Mouse (Mus musculus) midbrain, embryonic 10.5 days (tissue): ENCODE data around the gene Fasn. TPM values are rescaled to one million over a fixed set of nuclear protein-coding genes. Genes with fewer than 3 reads are reported as not detected.
"Not testable (repeated sequence)": the region's sequence is repeated elsewhere in the genome, so short reads cannot be mapped to it uniquely, and the experiment has no call there.

Experiments
- DNase-seq: peaks from one replicate; pipeline ENCODE4 v3.0.0-alpha.2; 2017; ENCODE audit warnings: low spot score
- H3K27ac ChIP-seq: fragments of 300-500 bp; sonication (generic); replicated peaks from 2 replicates; pipeline ENCODE4 v1.5.1; 2016; ENCODE audit warnings: mild to moderate bottlenecking
- H3K27me3 ChIP-seq: fragments of 300-500 bp; sonication (generic); 2 replicates; pipeline ENCODE4 v1.6.1; 2016; ENCODE audit warnings: low read depth, mild to moderate bottlenecking; ENCODE audit not compliant: poor library complexity, severe bottlenecking
- H3K36me3 ChIP-seq: fragments of 300-500 bp; sonication (generic); 2 replicates; pipeline ENCODE4 v1.6.1; 2016; ENCODE audit warnings: mild to moderate bottlenecking, moderate library complexity
- H3K4me1 ChIP-seq: fragments of 300-500 bp; sonication (generic); 2 replicates; pipeline ENCODE4 v1.6.1; 2016
- H3K4me3 ChIP-seq: fragments of 300-500 bp; sonication (generic); 2 replicates; pipeline ENCODE4 v1.5.1; 2016; ENCODE audit warnings: mild to moderate bottlenecking, moderate library complexity
- H3K9me3 ChIP-seq: fragments of 300-500 bp; sonication (generic); replicated peaks from 2 replicates; pipeline ENCODE4 v1.6.1; 2016; ENCODE audit warnings: mild to moderate bottlenecking
- WGBS: fragments of 180-500 bp; shearing (Covaris S2); methylation state at CpG from one replicate; pipeline ENCODE4 v1.1.7; 2016; 5-methylcytosine and 5-hydroxymethylcytosine counted together
- polyA plus RNA-seq: library from polyadenylated mRNA; unstranded; fragments of >200 nt; fragmentation: Nextera tagmentation; extraction: Ambion mirVana; gene quantifications from 2 replicates; pipeline ENCODE4 v1.2.1, GENCODE M21; 2016

Fasn gene
- polyA plus RNA-seq, 1 experiment from 2014 or later, result 118 TPM

DNA sequence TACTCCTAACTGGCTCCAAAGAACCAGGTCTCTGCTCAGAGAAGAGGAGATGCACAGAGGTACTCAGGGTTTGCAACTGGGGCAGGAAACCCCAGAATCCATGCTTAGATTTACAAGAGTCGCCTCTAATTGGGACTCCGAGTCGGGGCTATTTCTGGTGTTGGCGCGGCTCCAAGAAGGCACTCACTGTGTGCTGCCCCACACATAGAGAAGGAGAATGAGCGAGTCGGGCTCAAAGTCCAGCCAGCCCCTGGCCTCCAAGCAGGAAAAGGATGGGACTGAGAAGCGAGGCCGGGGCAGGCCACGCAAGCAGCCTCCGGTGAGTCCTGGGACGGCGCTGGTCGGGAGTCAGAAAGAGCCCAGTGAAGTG, 61.7 kb downstream of the Fasn start, which contains the start of gene Hmga1b:
TSS of gene Hmga1b (plus strand) at position 123 of the 370 bp plus-strand sequence.
- peaks cover 18% of the 10 kb centered on the region for H3K27me3 ChIP-seq
- H3K27ac ChIP-seq, result 0 out of 2 replicates have a peak within 1 kb of the TSS, but pooled peaks have one; percentile 2
- DNase-seq, H3K36me3 ChIP-seq, H3K4me1 ChIP-seq: not testable (repeated sequence)
- H3K9me3 ChIP-seq, result peaks cover 23% of the 10 kb centered on the region
- 0 out of 2 replicates have a peak within 1 kb of the TSS, but pooled peaks have one; percentile 20 for H3K4me3 ChIP-seq
- WGBS, result 19% methylated on average over 14 of the region's 14 CpGs

DNA sequence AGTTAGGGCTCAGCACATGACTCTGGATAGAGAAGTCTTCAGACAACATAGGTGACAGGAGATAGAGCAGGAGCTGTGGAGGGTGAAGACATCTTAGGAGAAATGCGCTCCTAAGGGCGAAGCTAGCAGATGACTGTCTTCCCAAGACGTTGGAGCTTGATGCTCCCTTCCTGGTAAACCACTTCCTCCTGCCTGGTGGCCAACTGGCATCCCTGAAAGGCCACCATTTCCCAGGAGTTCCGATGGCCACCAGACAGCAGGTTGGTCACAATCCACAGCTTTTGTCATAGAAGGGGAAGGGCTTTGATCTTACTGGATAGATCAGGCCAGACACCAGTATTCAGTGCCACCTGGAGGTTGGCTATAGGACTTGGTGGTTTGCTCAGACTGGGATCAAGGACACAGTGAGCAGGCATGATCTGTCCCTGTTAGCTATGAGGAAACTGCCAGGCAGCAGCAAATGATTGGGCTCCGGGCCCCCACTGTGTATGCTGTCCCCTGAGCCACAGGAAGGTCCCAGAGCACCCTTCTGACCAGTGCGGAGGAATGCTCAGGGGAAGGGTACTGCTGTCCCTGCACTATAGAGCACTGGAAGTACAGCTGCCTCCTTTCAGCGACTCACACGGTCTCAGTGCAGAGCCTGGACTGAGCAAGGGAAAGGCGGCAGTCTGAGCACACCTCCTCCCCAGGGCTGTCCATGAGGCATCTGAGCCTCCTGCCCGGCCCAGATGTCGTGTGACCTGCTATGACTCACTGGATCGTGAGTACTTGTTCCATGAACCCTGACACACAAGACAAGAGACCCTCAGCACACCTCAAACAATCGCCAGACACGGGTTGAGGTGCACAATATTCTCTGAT, 62.3 kb downstream of the Fasn start:
- H3K27ac ChIP-seq, result no peak overlapping the region
- peaks cover 28% of the 10 kb centered on the region for H3K9me3 ChIP-seq
- H3K4me3 ChIP-seq, result no peak overlapping the region
- WGBS, result 76% methylated on average over 14 of the region's 14 CpGs
- H3K36me3 ChIP-seq, result no peaks in the 10 kb centered on the region
- peaks cover 18% of the 10 kb centered on the region for H3K27me3 ChIP-seq
- 0 out of 2 replicates have a peak, but pooled peaks cover 6% of the 10 kb centered on the region for H3K4me1 ChIP-seq
- DNase-seq, result no peak

DNA sequence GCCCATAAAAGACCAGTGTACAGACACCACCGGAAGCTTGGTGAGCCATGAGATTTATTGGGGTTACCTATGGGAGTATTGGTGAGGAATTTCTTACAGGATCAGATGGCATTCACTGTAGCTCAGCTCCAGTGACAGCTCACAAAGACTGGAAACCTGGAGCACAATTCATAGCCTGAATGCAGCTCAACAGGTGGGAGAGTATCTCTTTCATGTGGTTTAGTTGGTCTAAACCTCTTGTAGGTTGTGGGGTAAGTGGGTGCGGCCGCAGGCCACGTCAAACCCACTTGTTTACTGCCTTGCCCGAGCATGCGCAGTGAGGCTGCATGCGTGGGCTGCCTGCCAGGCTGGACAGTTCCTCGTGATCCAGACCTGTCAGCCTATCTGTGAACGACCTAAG, 64.1 kb downstream of the Fasn start:
- Histone ChIP-seq H3K27ac (no peak overlapping the region), H3K36me3 (no peaks in the 10 kb centered on the region), H3K4me3 (no peak overlapping the region), H3K27me3 (peaks cover 18% of the 10 kb centered on the region), H3K9me3 (peaks cover 35% of the 10 kb centered on the region), H3K4me1 (0 out of 2 replicates have a peak, but pooled peaks cover 6% of the 10 kb centered on the region)
- no peak for DNase-seq
- WGBS, result 93% methylated on average over 9 of the region's 9 CpGs

Other genes starting within 250 kb of the Fasn start
- 743 and 777 TPM in 2 replicates for gene Arhgdia, start 242.9 kb downstream of the Fasn start, polyA plus RNA-seq
- 605 and 647 TPM in 2 replicates for gene Alyref, start 226.2 kb downstream of the Fasn start, polyA plus RNA-seq
- gene Anapc11, start 226.1 kb downstream of the Fasn start, polyA plus RNA-seq, result 216 and 231 TPM in 2 replicates
- 0.65 and 0.66 TPM in 2 replicates for gene Npb, start 216.1 kb downstream of the Fasn start, polyA plus RNA-seq
- 140 and 151 TPM in 2 replicates for gene Pcyt2, start 206.6 kb downstream of the Fasn start, polyA plus RNA-seq
- gene Sirt7, start 199.3 kb downstream of the Fasn start, polyA plus RNA-seq, result 34.2 and 37.4 TPM in 2 replicates
- 19.8 and 23.0 TPM in 2 replicates for gene Mafg, start 190.9 kb downstream of the Fasn start, polyA plus RNA-seq
- gene Pycr1, start 180.8 kb downstream of the Fasn start, polyA plus RNA-seq, result 37.6 and 43.4 TPM in 2 replicates
- gene Myadml2, start 176.4 kb downstream of the Fasn start, polyA plus RNA-seq, result 0.15 TPM in 1 of 2 replicates, not detected in the other
- gene Notum, start 163.4 kb downstream of the Fasn start, polyA plus RNA-seq, result 3.3 and 3.6 TPM in 2 replicates
- gene Aspscr1, start 151.6 kb downstream of the Fasn start, polyA plus RNA-seq, result 150 and 161 TPM in 2 replicates
- 132 and 133 TPM in 2 replicates for gene Cenpx, start 110.8 kb downstream of the Fasn start, polyA plus RNA-seq
- 57.0 and 57.7 TPM in 2 replicates for gene Lrrc45, start 110.6 kb downstream of the Fasn start, polyA plus RNA-seq
- 32.4 and 41.9 TPM in 2 replicates for gene Rac3, start 103.1 kb downstream of the Fasn start, polyA plus RNA-seq
- 13.0 and 13.7 TPM in 2 replicates for gene Dcxr, start 97.3 kb downstream of the Fasn start, polyA plus RNA-seq
- 0.59 and 1.3 TPM in 2 replicates for gene Cbr2, start 92.4 kb downstream of the Fasn start, polyA plus RNA-seq
- gene Hmga1b, start 61.8 kb downstream of the Fasn start, polyA plus RNA-seq, result 9.4 and 12.9 TPM in 2 replicates
- 43.4 and 55.9 TPM in 2 replicates for gene Rfng, start 40.3 kb downstream of the Fasn start, polyA plus RNA-seq
- 287 TPM in 2 replicates for gene Gps1, start 40.3 kb downstream of the Fasn start, polyA plus RNA-seq
- 94.4 and 99.2 TPM in 2 replicates for gene Dus1l, start 28.1 kb downstream of the Fasn start, polyA plus RNA-seq
- gene Ccdc57, start 108.3 kb upstream of the Fasn start, polyA plus RNA-seq, result 5.9 and 6.2 TPM in 2 replicates
- gene Slc16a3, start 123.9 kb upstream of the Fasn start, polyA plus RNA-seq, result 120 and 215 TPM in 2 replicates
- 120 and 136 TPM in 2 replicates for gene Csnk1d, start 166.8 kb upstream of the Fasn start, polyA plus RNA-seq
- gene Cd7, start 214.9 kb upstream of the Fasn start, polyA plus RNA-seq, result not detected in 2 replicates
- not detected in 2 replicates for gene Sectm1b, start 239.0 kb upstream of the Fasn start, polyA plus RNA-seq